Mouse (Mus musculus): ENCODE data around the gene P2ry2.

Gene P2ry2

GRCm38 (mm10) chr7:100990636-100991311 lies 21.9 kb downstream of the P2ry2 start:
- DNase-seq (ENCODE audit: extremely low spot score, low read depth, low spot score), result no peak

- DNase-seq (ENCODE audit: extremely low spot score, low read depth, low spot score), result peak; percentile 39
These were observed 24.6 kb downstream of the P2ry2 start for GRCm38 (mm10) chr7:100988092-100988491.

DNA sequence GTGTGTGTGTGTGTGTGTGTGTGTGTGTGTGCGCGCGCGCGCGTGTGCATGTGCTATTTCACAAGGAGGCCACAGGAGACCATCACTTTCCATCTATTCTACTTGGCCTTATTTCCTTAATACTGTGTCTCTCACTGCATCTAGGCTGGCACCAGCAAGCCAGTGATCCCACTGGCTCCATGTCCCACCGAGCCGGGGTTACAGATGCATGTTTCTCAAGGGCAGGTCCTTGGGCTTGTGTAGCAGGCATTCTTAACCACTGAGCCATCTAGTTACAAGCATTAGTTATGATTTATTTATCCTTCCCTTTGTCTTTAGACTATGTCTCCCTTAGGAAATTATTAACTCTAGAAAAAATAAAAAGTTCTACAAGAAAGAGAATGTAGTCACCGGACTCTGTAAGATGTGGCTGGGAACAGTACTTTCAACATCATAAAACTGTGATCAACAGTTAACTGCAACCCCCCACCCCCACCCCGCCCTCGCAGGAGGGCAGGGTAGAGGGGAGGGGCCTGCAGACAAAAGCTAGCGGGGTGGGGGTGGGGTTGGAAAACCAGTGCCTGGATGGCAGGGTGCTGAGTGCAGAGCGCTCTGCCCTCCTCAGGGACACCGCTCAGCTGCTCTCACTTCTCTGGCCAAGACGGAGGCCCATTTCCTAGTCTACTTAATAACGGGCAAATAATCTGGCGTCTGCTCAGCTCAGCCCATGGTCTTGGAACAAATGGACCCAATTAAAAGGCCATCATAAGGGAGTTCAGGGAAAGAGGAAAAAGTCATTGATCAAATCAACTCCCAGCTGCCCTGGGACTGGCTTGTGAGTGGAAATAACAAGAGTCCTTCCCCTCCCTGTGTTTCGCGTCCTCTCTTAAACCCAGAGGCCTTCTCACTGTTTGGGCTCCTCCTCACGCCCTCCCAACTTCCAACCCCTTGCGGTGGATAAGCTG lies 27.9 kb downstream of the P2ry2 start:
- peak; percentile 60 for DNase-seq (ENCODE audit: extremely low spot score, low read depth, low spot score)

- no peak for DNase-seq (ENCODE audit: extremely low spot score, low read depth, low spot score)
These were observed 33.5 kb downstream of the P2ry2 start for GRCm38 (mm10) chr7:100979175-100979574.

DNA sequence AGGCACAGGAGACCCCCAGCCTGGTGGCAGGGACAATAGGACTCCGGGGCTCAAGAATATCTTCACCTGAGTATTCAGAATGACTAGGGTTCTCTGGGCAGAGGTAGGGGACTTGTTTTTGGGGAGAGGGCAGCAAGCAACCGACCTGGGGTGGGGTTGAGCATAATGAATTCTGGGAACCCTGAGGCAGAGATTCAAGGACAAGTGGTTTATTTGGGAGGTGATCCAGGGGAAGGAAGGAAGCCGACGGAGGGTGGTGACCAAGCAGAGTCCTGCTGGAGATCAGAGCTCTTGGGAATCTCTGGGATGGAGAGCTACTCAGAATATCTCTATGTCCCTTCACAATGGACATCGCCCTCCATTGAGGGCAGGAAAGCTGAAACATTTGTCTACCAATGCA lies 34.5 kb downstream of the P2ry2 start:
- no peak for DNase-seq (ENCODE audit: extremely low spot score, low read depth, low spot score)

DNA sequence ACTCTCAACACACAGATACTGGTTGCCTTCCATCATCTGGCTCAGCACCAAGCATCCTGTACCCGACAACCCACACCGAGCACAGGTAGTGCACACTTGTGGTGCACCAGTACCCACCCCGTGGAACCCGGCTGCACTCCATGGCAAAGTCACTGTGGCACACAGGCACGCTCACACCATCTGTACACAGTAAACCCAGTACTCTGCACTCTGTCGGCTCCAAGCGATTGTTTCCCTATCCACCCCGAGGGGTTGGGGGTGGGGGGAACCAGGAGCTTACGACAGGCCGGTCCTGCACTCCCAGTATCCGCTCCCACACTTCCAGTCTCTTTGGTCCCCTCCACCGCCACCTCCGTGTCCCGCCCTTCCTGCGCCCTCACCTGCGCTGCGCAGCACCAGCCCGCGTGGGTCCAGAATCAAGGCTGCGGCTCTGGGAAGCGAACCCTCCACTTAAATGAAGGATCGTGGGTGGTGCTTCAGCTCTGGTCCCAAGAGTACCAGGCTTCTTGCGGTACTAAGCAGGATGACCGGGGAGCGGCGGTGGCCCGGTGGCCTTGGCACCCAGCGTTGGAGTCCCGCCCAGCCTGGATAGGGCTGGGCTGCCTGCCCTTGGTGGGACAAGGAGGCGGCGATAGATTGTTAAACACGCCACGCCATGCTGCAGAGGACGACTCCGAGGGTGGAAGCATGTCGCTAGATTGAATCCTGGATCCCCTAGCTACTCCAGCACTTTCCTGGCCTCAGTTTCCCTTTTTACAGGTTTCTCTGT lies 38.3 kb downstream of the P2ry2 start, which contains the start of gene P2ry6:
P2ry6 (minus strand) TSS at position 515 of the 769 bp plus-strand sequence.
- DNase-seq (ENCODE audit: extremely low spot score, low read depth, low spot score), result no peak

DNA sequence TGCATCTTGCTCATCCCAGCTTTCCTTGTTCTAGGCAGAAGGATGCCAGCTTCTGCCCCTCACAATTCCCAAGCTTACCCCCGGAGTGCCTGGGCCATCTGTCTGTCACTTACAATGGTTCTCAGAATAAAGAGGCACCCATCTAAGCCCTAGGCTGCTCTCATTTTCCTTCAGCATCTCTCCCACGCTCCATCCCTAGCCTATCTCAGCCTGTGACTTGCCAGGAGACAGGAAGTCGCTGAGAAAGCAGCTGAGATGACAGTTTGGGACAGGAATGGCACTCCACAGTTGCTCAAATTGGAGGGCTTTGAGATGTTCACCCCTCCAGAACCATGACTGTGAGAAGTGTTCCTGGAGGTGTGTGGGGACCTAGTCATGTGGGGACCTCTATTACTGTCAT lies 39.8 kb downstream of the P2ry2 start:
- DNase-seq (ENCODE audit: extremely low spot score, low read depth, low spot score), result no peak

- no peak for DNase-seq (ENCODE audit: extremely low spot score, low read depth, low spot score)
These were observed 43.6 kb downstream of the P2ry2 start for GRCm38 (mm10) chr7:100968874-100969659.

- no peak for DNase-seq (ENCODE audit: extremely low spot score, low read depth, low spot score)
These were observed 44.3 kb downstream of the P2ry2 start for GRCm38 (mm10) chr7:100968376-100968775.

DNA sequence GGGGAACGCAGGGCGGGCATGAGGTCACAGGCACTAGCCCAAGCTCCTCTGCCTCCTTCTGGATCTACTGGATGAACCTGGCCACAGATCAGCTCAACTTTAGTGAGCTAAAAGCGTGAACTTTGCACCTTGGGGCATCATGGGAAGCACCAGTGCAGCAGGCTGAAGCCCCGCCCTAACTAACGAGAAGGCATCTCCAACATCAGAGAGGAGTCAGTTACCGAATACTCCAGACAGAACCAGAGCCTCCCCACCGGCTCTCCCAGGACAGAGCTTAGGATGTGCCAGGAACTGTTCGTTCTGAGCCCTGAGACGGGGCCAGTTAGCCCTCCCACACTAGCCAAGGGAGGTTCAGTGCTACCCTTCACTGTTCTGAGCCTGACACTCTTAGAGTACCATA lies 44.8 kb downstream of the P2ry2 start:
- no peak for DNase-seq (ENCODE audit: extremely low spot score, low read depth, low spot score)

GRCm38 (mm10) chr7:100966014-100966413 lies 46.7 kb downstream of the P2ry2 start:
- DNase-seq (ENCODE audit: extremely low spot score, low read depth, low spot score), result no peak

GRCm38 (mm10) chr7:100965079-100965478 lies 47.6 kb downstream of the P2ry2 start:
- DNase-seq (ENCODE audit: extremely low spot score, low read depth, low spot score), result no peak

DNA sequence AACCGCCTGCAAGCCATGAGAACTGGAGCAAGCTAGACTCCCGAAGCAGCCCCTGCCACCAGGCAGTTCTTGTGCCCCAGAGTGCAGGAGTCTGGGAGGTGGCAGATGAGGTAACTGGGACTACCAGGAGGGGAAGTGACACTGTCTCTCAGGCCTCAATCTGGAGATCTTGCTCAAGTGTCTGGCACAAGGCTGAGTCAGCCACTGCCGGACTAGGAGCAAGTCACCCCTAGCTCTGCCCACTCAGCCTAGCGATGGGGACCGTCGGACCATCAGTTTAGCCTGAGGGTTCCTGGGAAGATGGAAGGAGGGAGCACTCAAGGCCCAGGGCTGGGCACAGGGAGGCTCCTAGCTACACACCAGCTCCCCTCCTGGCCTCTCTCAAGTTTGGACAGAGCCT lies 48.4 kb downstream of the P2ry2 start:
- no peak for DNase-seq (ENCODE audit: extremely low spot score, low read depth, low spot score)

DNA sequence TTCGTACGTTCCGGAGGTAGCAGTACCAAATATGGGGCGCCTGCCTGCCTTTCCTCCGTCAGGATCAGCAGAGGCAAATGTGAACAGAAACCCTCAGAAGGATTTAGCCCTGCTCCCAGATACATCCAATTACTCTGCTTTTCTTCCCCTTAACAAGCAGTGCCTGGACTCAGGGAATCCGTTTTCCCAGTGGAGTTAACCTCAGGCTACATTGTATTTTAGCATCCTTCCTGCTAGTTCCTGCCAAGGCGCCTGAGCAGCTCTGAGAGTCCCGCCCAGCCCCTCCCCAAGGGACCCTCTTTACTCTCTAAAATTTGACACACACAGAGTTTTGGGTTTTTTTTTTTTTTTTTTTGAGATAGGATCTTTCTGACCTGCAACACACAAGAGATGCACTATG lies 49.3 kb downstream of the P2ry2 start:
- DNase-seq (ENCODE audit: extremely low spot score, low read depth, low spot score), result no peak

DNA sequence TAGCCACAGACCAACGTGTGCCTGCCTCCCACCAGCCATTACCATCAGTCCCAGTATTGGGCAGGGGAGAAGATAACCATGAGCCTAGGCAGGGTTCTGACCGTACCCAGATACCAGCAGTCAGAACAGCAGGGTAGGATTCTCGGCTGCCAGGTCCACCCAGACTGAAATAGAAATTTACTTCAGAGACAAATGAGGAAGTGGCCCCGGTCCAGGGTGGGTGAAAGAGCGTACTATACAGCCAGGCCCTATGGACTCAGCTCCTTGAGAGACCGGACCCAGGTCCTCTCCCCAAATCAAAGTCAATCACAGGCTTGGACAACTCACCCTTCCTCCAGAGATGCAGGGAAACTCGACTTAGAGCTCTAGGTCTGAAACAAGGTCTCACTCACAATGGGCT lies 51.5 kb downstream of the P2ry2 start:
- no peak for DNase-seq (ENCODE audit: extremely low spot score, low read depth, low spot score)

- no peak for DNase-seq (ENCODE audit: extremely low spot score, low read depth, low spot score)
These were observed 52.2 kb downstream of the P2ry2 start for GRCm38 (mm10) chr7:100960462-100960861.

DNA sequence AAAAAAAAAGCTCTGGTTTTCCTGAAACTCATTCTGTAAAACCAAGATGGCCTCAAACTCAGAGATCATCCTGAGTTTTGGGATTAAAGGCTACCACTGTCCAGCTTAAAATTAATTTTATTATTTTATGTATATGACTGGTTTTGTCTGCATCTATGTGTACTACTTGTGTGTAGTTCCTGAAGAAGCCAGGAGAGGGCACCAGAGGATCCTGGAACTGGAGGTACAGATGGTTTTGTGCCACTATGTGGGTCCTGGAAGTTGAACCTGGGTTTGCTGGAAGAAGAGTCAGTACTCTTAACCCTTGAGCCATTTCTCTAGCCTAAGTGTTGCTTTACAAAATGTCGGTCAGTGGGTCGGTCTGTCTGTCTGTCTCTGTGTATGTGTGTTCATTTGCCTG lies 54.2 kb downstream of the P2ry2 start:
- no peak for DNase-seq (ENCODE audit: extremely low spot score, low read depth, low spot score)

DNA sequence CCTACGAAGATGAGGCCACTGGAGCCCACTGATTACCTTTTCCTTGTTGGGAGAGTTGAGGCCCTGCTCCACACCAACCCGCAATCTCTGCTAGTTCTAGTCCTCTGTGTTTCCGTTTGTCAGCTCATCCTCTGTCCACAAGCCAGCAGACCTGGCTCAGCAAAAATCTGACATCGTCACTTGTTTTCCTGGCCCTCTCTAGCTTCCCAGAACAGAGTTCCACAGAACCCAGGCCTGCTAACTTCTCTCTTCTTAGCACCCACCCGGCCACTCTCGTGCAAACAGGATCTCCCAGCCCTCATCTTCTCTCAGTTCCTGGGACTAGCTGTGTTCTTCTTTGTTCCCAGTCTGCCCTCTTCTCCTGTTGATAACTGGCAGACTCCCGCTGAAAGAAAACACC lies 60.0 kb downstream of the P2ry2 start:
- no peak for DNase-seq (ENCODE audit: extremely low spot score, low read depth, low spot score)

DNA sequence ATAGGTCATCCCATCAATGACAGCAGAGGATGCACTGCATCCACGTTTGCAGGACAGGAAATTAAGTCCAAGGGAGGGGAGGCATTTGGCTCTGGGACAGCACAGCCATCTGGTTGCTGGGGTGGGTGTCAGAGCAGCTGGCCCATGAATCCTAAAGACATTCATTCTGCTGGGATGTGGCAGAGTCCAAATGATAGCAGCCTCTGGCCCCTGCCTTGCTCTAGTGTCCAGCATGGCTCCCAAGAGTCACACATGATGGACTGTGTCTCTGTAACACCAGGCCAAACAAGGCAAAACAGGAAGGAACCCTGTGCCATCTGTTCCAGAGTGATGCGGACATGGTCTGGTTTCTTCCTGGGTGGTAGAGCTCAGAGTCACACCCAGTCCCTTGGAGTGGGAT lies 60.8 kb downstream of the P2ry2 start:
- DNase-seq (ENCODE audit: extremely low spot score, low read depth, low spot score), result no peak

DNA sequence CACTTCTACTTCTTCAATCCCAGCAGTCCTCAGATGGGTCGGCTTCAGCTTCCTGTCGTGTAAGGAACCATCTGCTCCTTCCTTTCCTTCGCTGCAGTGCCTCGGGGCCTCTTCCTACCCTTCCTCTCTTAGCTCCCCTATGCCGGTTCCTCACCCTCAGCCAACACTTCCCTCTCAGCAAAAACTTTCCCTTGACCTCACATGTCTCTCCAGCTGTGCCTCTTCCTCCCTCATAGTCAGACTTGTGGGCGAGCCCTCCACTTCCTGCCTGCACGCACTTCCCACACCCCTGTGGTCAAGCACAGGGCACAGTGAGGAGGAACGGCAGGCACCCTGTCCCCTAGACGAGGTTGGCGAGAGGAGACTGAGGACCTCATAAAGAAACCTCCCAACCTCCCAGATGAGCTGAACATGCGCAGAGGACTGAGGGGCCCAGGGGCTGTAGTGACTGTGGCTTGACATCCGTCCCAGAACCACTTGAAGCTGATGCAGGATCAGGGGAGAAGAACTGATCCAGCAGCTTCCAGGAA lies 62.1 kb downstream of the P2ry2 start:
- no peak for DNase-seq (ENCODE audit: extremely low spot score, low read depth, low spot score)
